Mouse (Mus musculus) adrenal gland, adult 18-20 months (tissue): ENCODE results near the gene Wdr62. TPM values are rescaled to one million over a fixed set of nuclear protein-coding genes. Genes with fewer than 3 reads are reported as not detected.
"Not testable (repeated sequence)": the region's sequence is repeated elsewhere in the genome, so short reads cannot be mapped to it uniquely, and the experiment has no call there.

Experiments
- DNase-seq, 2 experiments: peaks; one replicate each; pipeline ENCODE4 v3.0.0; 2021 to 2022; ENCODE audit warnings: low spot score in 2 of 2
- total RNA-seq, 2 experiments: library from RNA; stranded (reverse); gene quantifications; 1 replicate in 1 of 2; 2 replicates in 1 of 2; pipeline ENCODE4 v1.2.3; 2021

Gene Wdr62
- total RNA-seq, 2 experiments from 2014 or later, result 4.9 to 6.7 TPM

DNA sequence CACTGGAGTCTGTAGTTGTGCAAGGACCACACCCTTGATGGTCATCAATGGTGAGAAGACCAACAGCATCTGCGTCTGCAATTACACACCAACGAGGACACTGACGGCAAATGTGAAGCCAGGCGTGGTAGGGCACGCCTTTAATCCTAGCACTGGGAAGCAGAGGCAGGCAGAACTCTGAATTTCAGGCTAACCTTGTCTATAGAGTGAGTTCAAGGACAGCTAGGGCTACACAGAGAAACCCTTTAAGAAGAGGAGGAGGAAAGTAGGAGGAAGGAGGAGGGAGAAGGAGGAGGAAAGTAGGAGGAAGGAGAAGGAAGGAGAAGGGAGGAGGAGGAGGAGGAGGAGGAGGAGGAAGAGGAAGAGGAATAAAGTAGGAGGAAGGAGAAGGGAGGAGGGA is 14.7 kb downstream of the Wdr62 start:
- DNase-seq, result no peak

DNA sequence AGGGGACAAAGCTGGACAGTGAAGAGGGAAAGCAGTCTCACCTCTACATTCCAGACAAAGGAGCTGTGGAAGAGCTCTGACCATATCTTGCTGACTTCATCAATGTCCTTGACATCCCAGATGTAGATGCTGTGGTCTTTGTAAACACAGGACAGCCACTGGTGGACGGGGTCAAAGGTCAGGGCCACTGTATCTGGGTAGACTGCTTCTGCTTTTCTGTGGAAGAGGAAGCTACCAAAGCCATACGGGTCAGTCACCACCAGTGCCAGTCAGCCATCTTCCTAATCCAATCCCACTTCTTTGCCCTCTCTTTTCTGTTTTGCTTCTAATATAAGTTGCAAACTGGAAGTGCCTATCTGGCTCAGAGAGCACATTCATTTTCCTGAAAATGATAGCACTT is 15.2 kb downstream of the Wdr62 start:
- no peak for DNase-seq

DNA sequence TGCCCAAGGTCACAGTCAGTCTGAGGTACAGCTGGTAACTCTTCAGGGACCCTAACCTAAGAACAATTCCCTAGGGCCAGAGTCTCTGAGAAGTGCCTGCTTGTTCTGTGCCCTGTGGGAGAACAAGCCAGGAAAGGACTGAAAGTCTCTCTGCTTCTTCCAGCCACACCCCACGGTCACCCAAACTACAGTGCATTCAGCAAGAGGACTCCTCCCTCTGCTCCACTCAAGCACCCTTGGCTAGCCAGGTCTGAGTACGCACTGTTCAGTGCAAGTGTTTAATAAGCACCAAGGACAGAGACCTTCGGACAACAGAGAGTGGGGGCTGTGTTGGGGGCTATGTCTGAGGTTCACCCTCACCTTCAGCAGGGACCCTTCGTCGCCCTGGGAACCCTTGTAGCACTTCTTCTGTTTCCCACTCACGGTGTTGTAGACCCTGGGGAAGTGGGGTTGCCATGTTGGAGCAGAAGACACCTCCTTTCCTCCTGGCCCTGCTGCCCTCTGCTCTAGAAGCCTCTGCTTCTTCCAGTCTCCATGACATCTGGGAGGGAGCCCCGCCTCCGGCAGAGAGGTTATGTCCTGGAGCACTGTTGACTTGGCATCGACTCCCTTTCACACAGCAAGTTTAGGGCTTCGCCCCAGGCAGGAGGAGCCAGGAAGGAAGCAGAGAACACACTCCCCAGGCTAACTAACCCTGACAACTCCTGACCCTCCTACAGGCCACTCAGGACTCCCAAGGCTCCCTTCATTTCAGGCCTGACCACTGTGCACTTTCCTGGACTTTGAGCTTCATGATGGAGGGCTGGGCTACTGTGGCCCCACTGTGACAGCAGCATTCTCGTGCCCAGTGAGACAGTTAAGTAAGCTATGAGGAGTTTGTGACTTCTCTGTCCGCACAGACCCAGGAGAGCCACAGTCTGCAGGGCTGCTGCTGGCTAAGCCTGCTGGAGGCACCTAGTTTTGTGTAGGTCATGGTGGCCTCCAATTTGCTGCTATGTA is 28.0 kb downstream of the Wdr62 start:
- peak in 1 of 2 experiments; percentile 29 for DNase-seq

DNA sequence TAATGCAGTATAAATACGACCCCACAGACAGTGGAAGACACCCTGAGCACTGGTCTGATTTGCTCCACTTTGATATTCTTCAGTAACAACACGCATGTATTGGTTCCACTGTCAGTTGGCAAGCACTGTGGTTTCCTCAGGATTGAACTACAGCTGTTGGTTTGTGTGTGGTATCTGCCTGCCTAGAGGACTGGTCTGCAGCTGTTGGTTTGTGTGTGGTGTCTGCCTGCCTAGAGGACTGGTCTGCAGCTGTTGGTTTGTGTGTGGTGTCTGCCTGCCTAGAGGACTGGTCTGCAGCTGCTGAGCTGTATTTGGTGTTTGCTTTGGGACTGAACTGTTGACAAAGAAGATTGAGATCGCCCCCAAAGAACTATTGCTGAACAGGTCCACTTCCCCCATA is 42.8 kb downstream of the Wdr62 start:
- not testable (repeated sequence) for DNase-seq

DNA sequence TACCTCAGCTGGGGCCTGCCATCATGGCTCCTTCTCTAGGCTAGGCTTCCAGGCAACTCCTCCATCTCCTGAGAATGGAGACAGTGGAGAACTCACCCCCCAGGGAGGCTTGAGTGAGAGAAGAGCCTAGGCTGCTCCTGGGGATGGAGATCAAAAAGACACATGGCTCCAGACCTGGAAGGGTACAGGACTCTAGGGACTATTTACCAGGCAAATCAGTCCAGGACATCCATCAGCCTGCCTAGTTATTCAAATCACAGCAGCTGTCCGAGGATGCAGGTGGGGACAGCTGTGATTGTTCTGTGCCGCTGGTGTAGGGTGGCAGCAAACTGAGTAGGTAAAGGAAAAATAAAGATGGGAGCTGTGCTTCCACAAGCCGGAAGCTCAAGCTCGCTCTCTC is 44.6 kb downstream of the Wdr62 start, which contains the start of gene Ovol3:
Gene Ovol3, minus strand, starts transcription at position 101 of the 400 bp plus-strand sequence.
- DNase-seq, result no peak

DNA sequence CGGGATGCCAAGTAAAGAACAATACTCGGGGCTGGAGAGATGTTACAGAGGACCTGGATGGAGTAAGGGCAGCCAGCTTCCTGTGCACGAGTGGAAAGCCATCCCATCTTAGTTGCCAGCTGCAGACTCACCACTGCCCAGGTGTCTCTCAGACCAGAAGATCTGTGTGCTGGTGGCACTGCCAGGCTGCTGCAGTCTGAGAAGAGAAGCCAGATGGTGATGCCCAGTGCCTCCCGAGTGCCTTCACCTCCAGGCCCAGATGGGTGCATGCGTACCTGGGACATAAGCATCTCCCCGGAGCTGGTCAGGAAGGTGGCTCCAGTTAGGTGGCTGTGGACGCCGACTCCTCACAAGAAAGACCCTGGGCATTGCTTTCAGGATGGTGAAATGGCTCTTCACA is 45.1 kb downstream of the Wdr62 start:
- no peak for DNase-seq

DNA sequence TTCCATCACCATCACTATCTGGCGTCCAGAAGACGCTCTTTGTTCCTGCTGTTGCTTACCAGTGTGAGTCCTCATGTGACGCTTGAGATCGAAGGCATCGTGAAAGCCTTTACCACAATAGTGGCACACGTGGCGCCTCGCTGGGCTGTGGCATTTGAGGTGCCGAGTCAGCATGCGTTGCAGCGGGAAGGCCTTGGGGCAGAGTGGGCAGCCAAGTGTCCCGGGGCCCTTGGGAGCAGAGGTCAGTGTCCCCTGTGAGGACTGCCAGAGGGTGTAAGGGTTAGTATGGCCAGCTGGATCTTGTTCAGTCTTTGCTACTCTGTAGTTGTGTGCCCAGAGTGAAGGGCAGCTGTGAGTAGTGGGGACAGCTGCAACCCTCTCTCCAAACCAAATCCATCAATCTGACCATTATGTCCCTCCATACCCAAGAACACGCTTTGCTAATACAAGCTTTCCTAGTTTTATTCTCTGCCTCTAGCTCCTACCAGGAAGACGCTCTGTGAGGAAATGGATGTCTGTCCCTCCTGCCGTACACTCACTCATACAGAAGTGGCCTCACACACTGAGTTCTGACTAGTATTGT is 45.9 kb downstream of the Wdr62 start:
- DNase-seq, result no peak

DNA sequence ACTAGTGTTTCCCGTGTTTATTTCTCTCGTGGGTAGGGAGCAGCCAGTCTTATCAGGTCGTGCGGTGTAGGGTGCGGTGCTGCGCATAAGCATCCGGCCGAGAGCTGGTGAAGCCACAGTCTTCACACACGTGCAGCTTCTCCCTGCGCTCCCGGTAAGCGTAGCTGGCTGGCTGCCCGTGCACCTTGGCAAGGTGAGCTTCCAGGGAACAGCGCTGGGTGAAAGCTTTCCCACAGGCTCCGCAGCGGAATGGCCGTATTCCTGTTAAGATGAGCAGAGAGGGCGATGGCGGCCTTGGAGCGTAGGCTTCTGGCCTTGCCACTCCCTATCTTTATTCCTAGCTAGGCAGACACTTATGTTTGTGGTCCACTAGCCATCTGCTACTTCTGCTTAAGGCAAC is 46.8 kb downstream of the Wdr62 start:
- no peak for DNase-seq

DNA sequence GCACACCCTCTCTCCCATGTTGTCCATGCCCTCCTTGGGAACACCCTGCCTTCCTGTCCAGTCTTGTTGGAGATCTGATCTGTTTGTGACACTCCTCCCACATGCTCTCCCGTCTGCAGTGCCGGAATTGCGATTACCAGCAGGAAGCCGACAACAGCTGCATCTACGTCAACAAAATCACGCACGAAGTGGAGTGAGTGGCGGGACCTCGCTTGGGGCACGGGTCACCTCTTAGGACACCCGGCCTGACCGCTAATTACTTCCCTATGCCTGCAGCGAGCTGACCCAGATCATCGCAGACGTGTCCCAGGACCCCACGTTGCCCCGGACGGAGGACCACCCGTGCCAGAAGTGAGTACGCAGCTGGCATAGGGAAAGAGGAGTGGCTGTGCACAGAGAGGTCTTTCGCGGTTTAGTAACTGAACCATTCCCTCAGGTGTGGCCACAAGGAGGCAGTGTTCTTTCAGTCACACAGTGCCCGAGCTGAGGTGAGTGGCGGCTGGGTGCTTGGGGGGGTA is 47.5 kb downstream of the Wdr62 start:
- DNase-seq, result peak; percentile 18 to 52

DNA sequence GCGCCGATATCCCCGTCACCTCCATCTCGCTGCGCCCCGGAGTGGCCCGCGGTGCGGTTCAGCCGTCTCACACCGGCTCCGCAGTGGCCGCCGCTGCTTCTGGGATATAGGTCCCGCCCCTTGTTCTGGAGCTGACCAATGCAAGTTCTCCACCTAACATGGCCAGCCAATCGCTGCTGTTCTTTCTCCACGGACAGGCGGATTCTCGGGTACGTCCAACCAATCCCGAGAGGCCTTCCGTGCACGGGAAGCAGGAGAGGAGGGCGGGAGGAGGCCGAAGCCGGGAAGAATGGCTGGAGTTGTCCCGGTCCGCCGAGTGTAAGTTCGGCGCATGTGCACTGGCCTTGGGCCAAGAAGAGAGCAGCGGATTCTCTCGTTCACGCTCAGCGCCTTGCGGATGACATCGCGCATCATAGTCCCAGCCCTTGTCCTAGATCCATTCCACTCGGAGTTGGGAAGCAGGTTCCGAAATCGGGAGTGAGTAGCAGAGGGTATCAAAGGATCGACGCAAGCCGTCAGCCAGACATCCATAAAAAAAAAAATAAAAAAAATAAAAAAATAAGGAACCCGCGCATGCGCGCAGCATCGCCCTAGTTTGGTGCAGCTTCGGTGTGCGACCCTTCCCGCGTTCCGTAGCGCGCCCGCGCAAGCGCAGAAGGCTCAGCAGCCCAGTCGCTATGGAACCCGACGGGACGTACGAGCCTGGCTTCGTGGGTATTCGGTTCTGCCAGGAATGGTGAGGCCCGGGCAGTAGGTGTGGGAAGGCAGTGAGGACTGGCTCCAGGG is 48.4 kb downstream of the Wdr62 start, which contains the start of the genes Polr2i and Tbcb:
Gene Polr2i, plus strand, starts transcription at position 280 of the 786 bp plus-strand sequence.
Gene Tbcb, minus strand, starts transcription at position 604 of the 786 bp plus-strand sequence.
- peak; percentile 97 to 98 for DNase-seq

DNA sequence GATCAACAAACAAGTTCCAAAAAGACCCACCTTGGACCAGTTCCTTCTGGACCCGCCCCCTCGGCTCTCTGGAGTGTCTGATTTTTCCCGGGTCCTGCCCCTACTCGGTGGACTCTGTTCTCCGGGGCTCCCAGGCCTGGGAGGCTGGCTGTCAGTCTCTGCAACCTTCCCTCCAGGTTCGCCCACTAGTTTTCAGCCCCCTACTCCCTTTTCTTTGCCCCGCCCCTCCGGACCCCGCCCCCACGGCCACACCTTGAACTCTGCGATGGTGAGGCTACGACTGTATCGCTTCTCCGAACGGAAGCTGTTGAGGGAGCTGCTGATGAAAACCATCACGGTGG is 48.9 kb downstream of the Wdr62 start:
- no peak for DNase-seq

DNA sequence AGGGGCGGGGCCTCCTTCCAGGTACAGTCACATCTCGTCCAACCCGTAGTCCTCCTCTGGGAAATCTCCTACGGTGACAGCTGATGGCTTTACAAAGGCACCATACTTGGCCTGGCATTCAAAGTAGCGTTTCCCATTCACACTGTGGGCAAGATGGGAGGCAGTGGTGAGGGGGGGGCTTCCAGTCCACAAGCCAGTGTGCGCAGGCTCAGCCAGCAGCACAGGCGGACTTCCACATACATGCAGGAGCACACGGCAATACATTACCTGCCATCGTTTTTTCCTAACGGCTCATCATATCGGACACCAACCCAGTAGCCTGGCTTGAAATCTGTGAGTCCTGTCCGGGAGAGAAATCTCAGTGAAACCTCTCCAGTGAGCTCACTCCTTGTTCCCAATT is 56.0 kb downstream of the Wdr62 start:
- no peak for DNase-seq

DNA sequence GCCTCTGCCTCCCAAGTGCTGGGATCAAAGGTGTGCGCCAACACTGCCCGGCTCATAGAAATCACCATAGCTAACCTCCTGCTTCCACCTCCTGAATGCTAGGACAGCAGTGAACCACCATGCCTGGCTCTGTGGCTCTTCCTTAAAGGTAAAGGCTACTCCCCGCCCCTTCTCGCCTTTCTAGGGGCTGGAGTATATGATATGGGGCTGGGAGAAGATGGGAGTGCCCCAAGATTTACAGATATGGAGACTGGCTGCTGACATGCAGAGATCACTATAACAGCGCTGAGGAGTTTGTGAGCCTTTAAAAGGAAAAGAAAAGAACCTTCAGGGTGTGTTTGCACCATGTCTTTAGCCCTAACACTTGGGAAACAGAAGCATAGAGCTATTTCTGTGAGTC is 58.0 kb downstream of the Wdr62 start:
- no peak for DNase-seq

DNA sequence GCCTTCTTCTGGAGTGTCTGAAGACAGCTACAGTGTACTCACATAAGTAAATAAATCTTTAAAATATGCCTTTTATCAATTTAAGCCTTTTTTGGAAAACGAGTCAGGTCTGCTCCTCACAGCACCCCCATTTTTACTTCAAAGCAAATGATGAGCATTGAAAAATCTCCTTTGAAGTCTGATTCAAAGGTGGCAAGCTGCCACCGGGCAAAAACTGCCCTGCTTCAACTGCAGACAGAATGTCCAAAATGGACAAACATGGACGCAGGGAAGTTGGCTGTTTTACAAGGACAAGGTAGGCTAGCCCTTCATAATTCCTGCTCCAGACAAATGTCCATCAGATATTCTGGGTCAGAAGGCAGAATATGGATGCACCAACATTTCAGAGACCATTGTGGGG is 58.8 kb downstream of the Wdr62 start:
- DNase-seq, result no peak

DNA sequence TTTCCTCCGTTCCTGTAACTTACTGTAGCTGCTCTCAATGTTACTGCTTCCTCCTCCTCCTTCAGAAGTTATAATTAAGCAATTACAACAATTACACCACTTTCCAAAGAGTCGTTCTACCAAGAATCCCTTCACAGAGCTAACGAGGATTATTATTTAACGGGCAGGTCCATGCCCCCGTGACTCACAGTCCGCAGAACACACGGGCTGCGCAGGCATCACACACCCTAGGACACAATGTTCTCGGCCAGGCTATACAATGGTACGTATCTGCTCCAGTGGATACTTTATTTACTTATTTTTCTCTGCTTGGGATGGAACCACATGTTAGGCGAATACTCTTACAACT is 60.2 kb downstream of the Wdr62 start:
- DNase-seq, result no peak

DNA sequence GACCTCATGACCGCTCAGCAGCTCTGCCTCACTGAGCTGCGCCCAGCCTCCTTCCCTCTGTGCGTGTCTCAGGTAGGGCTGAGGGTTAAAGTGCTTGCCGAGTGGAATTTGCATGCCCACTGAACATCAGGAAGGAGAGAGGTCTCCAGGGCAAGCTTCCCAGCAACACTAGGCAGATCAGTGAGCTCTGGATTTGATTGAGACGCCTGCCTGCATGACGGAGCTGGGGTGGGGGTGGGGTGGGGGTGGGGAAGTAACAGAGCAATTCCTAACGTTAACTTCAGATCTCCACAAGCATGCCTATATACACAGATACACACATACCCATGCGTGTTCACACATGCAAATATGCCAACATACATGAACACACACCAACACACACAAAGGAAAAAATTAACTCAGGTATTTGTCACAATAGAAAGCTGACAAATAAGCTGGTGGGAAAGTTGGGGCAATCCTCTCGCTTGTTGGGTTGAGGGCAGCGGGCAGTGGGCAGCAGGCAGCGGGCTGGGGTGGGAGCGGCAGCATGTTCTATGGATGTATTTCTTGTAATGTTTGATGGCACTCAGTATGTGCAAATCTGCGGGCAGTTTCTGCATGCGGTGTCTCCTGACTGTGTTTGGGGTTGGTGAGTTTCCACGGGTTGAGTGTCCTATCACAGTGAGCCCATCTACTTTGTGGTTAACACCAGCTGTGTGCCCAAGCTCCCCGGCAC is 60.8 kb downstream of the Wdr62 start:
- no peak for DNase-seq

DNA sequence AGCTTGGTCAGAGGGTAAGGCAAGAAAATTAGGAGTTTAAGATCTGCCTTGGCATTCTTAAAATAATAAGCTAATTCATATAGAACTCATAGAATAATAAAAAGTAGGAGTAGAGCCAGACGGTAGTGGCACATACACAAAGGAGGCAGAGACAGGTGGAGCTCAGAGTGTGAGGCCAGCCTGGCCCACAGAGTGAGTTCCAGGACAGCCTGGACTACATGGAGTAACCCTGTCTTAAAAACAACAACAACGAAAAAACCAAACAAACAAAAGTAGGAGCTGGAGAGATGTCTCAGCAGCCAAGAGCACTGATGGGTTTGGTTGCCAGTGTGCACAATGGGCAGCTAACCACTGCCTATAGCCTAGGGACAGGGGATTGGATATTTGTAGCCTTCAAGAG is 62.9 kb downstream of the Wdr62 start:
- no peak for DNase-seq

DNA sequence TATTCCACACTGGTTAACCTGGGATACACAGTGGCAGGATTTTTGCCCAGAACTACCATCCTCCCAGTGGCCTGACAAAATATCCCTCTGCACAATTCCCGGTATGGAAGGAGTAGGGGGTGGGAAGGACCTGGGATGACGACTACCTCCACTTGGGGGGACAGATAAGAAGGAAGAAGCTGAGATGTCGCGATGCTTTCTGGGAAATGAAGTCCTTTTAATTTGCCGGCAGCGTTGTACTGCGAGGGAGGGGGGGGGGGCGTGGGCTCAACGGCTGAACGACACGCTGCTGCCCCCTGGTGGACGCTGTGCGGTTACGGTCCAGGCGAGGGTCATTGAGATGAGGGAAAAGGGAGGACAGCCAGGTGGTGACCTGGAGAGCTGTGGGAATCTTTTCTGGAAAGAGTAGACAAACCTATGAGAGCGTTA is 63.5 kb downstream of the Wdr62 start:
- DNase-seq, result peak; percentile 75 to 79

DNA sequence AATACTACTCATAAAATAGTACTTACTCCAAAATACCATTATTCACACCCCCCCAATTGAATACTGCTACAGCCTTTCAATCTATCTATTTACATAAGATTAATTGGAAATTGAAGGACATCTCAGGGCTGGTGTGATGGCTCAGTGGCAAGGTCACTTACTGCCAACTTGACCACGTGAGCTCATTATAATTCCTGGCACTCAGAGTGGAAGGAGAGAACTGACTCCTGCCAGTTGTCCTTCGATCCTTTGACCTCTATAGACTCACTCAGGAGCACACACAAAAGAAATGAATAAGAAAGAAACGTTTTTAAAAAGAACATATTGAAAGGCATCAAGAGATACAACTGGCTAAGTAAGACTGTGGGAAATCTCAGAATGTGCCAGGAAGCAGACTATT is 64.3 kb downstream of the Wdr62 start:
- DNase-seq, result no peak

DNA sequence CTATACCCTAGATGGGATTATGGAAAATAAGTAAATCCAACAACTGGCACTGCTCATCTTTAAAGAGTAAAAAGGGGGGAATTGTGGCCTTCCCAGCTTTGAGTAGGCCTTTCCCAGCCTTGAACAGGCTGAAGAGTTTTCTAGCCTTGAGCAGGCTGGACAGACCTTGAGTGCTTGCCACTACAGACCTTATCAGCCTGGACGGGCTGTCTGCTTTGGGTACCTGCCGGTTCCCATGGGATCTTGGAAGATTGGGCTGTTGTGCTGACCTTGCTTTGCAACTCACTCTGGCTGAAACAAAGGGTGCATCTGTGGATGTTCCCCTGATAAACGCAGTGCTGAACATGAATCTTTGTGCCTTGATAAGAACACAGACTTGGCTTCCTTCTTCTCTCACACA is 66.3 kb downstream of the Wdr62 start:
- DNase-seq, result no peak

DNA sequence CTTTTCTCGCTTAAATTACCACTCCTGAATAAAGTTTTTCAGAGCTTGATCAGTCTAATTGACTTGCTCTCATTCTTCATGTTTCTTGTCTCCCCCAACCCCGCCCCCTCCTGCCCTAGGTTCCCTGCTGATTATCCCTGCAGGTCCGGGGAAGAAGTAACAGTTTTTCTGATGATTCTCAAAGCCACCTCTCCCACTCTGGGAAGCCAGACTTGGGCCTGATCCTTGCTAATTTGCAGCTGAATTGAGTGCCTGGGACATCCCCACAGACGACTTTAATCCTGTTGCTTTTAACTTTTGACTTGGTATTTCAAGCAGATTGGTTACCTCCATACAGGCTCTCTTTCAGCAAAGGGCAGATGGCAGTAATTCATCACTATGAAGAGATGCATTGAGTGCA is 69.2 kb downstream of the Wdr62 start:
- DNase-seq, result no peak
